Mouse (Mus musculus) olfactory bulb, adult 2 months (tissue): Measurements from ENCODE around the gene Plin5.

Experiments
- CTCF ChIP-seq: fragments of 200-500 bp; IDR thresholded peaks from 2 replicates; pipeline ENCODE4 v1.5.1; 2012; ENCODE audit warnings: low read depth, mild to moderate bottlenecking, low read length, moderate library complexity; ENCODE audit not compliant: insufficient read depth
- POLR2A ChIP-seq: fragments of 200-500 bp; IDR thresholded peaks from 2 replicates; pipeline ENCODE4 v1.6.1; 2012; ENCODE audit warnings: mild to moderate bottlenecking, low read depth, low read length, moderate library complexity; ENCODE audit not compliant: insufficient read depth

GRCm38 (mm10) chr17:56066451-56066850 is 50.9 kb downstream of the Plin5 start:
- TF ChIP-seq CTCF = no peak
- TF ChIP-seq POLR2A = no peak
